Mouse (Mus musculus): ENCODE results near the gene Arhgap18. TPM values are rescaled to one million over a fixed set of nuclear protein-coding genes. Genes with fewer than 3 reads are reported as not detected.
A peak's percentile ranks its signal among the peaks of the same experiment; 100 is the strongest.

Gene Arhgap18
- total RNA-seq, 2 experiments from 2014 or later = 9.4 TPM

DNA sequence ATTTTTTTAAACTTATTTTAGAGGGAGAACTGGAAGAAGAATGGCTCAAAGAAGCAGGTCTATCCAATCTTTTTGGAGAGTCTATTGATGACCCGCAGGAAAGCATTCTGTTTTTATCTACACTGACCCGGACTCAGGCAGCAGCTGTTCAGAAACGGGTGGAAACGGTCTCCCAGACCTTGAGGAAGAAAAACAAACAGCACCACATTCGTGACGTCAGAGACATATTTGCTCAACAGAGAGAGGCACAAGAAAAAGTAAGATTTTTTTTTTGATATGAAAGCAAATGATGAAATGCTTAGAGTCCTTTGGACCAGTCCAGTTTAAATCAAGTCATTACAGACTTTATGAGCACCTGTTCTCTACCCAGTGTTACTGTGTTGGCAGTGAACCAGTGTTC is 96.6 kb downstream of the Arhgap18 start:
- TF ChIP-seq CTCF (IDR thresholded peaks at IDR 0.05) = no peak
- Histone ChIP-seq H3K4me3 (no peak overlapping the region), H3K27ac (no peak overlapping the region)
- no peak for DNase-seq (ENCODE audit: extremely low spot score in 1 of 2, low spot score in 2 of 2)
- intact Hi-C loops (cut with DNase I) = no loop called here

- intact Hi-C loops (cut with DNase I) = no loop called here
- Histone ChIP-seq H3K27ac (no peak overlapping the region), H3K4me3 (no peak overlapping the region)
- no peak for TF ChIP-seq CTCF (IDR thresholded peaks at IDR 0.05)
- DNase-seq (ENCODE audit: extremely low spot score in 1 of 2, low spot score in 2 of 2) = no peak
These were observed 101.4 kb downstream of the Arhgap18 start for GRCm38 (mm10) chr10:26854556-26855100.

DNA sequence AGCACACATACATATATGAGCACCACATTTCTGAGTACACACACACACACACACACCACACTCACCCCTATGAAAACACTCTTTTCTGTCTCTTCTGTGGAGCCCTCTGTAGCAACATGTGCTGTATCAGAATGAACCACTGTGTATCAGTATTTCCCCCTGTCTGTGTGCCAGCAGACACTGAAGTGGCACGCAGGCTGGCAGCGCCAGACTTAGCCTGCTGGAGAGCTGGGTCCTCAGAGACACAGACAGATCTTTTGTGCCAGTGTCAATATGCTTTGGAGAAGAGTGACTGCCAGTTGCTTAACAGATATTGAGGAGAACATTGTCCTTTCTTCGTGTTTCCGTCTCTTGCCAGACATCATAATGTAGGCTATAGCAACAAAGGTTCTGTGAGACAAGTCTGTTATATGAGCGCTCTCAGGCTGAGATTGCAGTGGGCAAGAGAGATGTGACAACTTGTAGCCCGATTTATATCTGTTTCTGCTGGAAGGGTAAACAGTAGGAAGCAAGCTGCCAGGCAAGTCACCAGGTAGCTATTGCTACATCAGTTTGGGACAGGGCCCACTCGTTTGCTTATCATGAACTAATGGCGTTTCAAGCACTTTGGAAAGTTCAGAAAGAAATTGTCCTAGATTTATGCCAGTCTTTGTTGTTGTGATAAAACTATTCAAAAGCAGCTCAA is 102.8 kb downstream of the Arhgap18 start:
- intact Hi-C loops (cut with DNase I) = no loop called here
- TF ChIP-seq CTCF (IDR thresholded peaks at IDR 0.05) = no peak
- Histone ChIP-seq H3K4me3 (no peak overlapping the region), H3K27ac (no peak overlapping the region)
- no peak for DNase-seq (ENCODE audit: extremely low spot score in 1 of 2, low spot score in 2 of 2)

DNA sequence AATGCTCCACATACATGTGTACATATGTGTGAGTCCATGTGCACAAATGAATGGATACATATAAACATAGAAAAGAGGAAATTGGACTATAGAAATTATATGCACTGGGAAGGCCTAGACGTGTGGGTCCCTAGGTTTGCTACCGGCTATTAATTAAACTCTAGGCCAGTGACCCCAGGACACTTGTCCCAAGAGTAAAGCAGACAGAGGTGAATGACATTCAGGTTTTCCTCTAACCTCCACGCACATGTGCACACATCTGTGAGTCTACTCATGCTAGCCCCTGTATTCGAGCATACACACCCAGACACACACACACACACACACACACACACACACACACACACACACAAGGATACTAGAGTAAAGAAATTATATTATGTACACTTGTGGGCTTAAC is 104.4 kb downstream of the Arhgap18 start:
- Histone ChIP-seq H3K4me3 (no peak overlapping the region), H3K27ac (no peak overlapping the region)
- intact Hi-C loops (cut with DNase I) = no loop called here
- no peak for TF ChIP-seq CTCF (IDR thresholded peaks at IDR 0.05)
- DNase-seq (ENCODE audit: extremely low spot score in 1 of 2, low spot score in 2 of 2) = no peak

GRCm38 (mm10) chr10:26858537-26858936 is 105.3 kb downstream of the Arhgap18 start:
- no peak overlapping the region for H3K27ac ChIP-seq
- no peak for TF ChIP-seq CTCF (IDR thresholded peaks at IDR 0.05)
- DNase-seq (ENCODE audit: extremely low spot score in 1 of 2, low spot score in 2 of 2) = no peak
- H3K4me3 ChIP-seq = no peak overlapping the region
- intact Hi-C loops (cut with DNase I) = no loop called here

- Histone ChIP-seq H3K27ac (no peak overlapping the region), H3K4me3 (no peak overlapping the region)
- intact Hi-C loops (cut with DNase I) = no loop called here
- no peak for DNase-seq (ENCODE audit: extremely low spot score in 1 of 2, low spot score in 2 of 2)
- no peak for TF ChIP-seq CTCF (IDR thresholded peaks at IDR 0.05)
These were observed 108.0 kb downstream of the Arhgap18 start for GRCm38 (mm10) chr10:26861231-26861630.

GRCm38 (mm10) chr10:26862207-26862606 is 109.0 kb downstream of the Arhgap18 start:
- no peak overlapping the region for H3K4me3 ChIP-seq
- H3K27ac ChIP-seq = no peak overlapping the region
- TF ChIP-seq CTCF (IDR thresholded peaks at IDR 0.05) = no peak
- no peak for DNase-seq (ENCODE audit: extremely low spot score in 1 of 2, low spot score in 2 of 2)
- intact Hi-C loops (cut with DNase I) = no loop called here

GRCm38 (mm10) chr10:26863982-26864381 is 110.8 kb downstream of the Arhgap18 start:
- no peak overlapping the region for H3K4me3 ChIP-seq
- intact Hi-C loops (cut with DNase I) = no loop called here
- TF ChIP-seq CTCF (IDR thresholded peaks at IDR 0.05) = no peak

GRCm38 (mm10) chr10:26870802-26871201 is 117.6 kb downstream of the Arhgap18 start:
- intact Hi-C loops (cut with DNase I) = no loop called here
- TF ChIP-seq CTCF (IDR thresholded peaks at IDR 0.05) = no peak
- no peak overlapping the region for H3K27ac ChIP-seq
- no peak overlapping the region for H3K4me3 ChIP-seq
- no peak for DNase-seq (ENCODE audit: extremely low spot score in 1 of 2, low spot score in 2 of 2)

More at GRCm38 (mm10) chr10:26863982-26864381, 110.8 kb downstream of the Arhgap18 start:
- no peak for DNase-seq (ENCODE audit: extremely low spot score in 1 of 2, low spot score in 2 of 2)
- H3K27ac ChIP-seq = no peak overlapping the region

DNA sequence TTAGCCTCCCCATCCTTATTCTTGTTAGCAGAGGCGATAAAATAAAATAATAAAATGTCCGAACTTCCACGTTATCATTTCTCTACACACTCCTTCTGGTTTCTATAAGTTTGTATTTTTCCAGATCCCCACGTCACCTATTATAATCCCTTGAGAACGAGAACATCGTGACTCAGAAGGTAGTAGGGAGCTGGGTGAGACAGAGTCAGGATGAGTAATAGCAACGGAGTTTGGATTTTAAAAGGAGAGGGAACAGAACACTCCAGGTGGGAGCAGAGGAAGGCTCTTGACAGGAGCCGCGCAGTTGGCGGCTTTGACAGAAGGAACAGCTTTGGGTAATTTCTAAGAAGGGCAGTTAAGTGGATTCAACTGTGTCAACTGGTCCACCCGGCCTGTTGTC is 124.1 kb downstream of the Arhgap18 start:
- no peak overlapping the region for H3K4me3 ChIP-seq
- H3K27ac ChIP-seq = peak overlapping the region; percentile 57; the same call in 1 of the 2 replicates
- no peak for TF ChIP-seq CTCF (IDR thresholded peaks at IDR 0.05)
- DNase-seq (ENCODE audit: extremely low spot score in 1 of 2, low spot score in 2 of 2) = peak in 1 of 2 experiments; percentile 19
- intact Hi-C loops (cut with DNase I) = loop anchor here (2.0 to 5.0 kb wide), 2 partner anchors 63 to 105 kb away; no protein-coding TSS in a partner anchor

GRCm38 (mm10) chr10:26878924-26879600 is 125.8 kb downstream of the Arhgap18 start:
- DNase-seq (ENCODE audit: extremely low spot score in 1 of 2, low spot score in 2 of 2) = no peak
- intact Hi-C loops (cut with DNase I) = loop anchor here (5.0 kb wide), 1 partner anchor 107 kb away; no protein-coding TSS in a partner anchor
- no peak overlapping the region for H3K27ac ChIP-seq

DNA sequence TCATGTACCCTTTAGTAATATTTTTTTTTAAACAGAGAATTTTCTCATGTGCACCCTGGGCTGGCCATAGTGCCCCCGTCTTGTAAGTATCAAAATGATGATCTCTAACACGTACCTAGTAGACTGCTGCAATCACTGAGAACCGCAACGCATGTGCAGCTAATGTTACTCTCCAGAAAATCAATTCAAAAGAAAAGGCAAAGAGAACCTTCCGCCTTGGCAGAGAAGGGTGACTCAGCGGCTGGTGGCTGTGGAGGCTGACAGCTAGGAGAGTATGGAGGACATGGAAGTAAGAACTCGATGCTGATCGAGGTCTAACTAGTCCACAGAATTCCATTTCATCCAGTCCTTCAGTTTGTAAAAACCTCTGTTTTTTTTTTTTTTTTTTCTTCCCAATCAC is 131.7 kb downstream of the Arhgap18 start:
- TF ChIP-seq CTCF (IDR thresholded peaks at IDR 0.05) = no peak
- peak in 1 of 2 experiments; percentile 29 for DNase-seq (ENCODE audit: extremely low spot score in 1 of 2, low spot score in 2 of 2)
- H3K27ac ChIP-seq = no peak overlapping the region
- H3K4me3 ChIP-seq = no peak overlapping the region
- intact Hi-C loops (cut with DNase I) = no loop called here

More at GRCm38 (mm10) chr10:26878924-26879600, 125.8 kb downstream of the Arhgap18 start:
- H3K4me3 ChIP-seq = no peak overlapping the region
- no peak for TF ChIP-seq CTCF (IDR thresholded peaks at IDR 0.05)
